9 mouse cellular contexts compared by ENCODE assay signal in the genomic region with DNA sequence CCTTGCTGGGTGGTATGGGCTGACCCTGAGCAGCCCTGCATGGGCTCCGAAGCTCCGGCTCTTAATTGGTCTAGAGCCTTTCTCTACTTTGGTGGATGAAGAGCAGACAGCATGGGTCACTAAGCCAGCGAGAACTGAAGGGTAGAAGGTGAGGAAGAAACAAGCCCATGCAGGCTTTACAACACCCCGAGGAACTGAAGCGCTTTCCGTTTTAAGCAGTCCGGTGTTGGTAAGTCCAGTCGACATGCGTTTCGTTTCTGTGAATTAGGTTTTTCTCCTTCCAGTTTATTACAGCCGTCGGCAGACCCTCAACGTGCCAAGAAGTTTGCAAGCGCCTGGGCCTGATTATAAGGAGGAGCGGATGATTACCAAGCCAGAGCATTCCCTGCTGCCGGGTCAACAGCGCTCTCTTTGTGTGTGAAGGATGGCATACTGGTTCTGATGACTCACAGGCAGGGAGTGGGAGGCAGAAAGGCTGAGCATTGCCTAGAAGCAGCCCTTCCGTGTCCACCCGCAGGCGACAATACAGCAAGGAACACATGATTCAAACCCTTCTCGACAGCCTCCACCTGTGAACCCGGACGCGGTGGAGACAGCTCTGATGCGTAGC. TPM values are rescaled to one million over a fixed set of nuclear protein-coding genes. Genes with fewer than 3 reads are reported as not detected.
DNase-seq lines count a peak whose midpoint lies in the region; ATAC-seq lines count a peak whose summit lies in the region.
"Had no signal": no experiment of that assay in that cellular context is flagged by ENCODE, and none has a peak within 500 bp of the region (broad histone marks: within the 10 kb centered on the region; RNA-seq: fewer than 3 reads in every experiment).

No protein-coding gene starts in this region.

- H3K36me3 ChIP-seq in forebrain, embryonic 11.5 days (ENCODE audit: control insufficient read depth, insufficient read depth, low read length) = no peaks in the 10 kb centered on the region
- H3K36me3 ChIP-seq: liver, embryonic 15.5 days had no signal

- no peak overlapping the region for H3K4me3 ChIP-seq in forebrain, embryonic 11.5 days (ENCODE audit: low read depth, low read length)
- H3K4me3 ChIP-seq: liver, embryonic 15.5 days had no signal

- no peak overlapping the region for H3K4me2 ChIP-seq in forebrain, embryonic 11.5 days (ENCODE audit: low read depth, low read length, severe bottlenecking)
- H3K4me2 ChIP-seq: liver, embryonic 15.5 days had no signal

- no peaks in the 10 kb centered on the region for H3K27me3 ChIP-seq in forebrain, embryonic 11.5 days (ENCODE audit: control insufficient read depth, insufficient read depth, low read length)
- H3K27me3 ChIP-seq: liver, embryonic 15.5 days had no signal

- WGBS in forebrain, embryonic 11.5 days = 85% methylated on average over 25 of the region's 25 CpGs

- ATAC-seq in forebrain, embryonic 11.5 days (replicated peaks; ENCODE audit: low FRiP score) = no peak

- H3K27ac ChIP-seq in forebrain, embryonic 11.5 days (ENCODE audit: low read depth, low read length) = no peak overlapping the region
- H3K27ac ChIP-seq: liver, embryonic 15.5 days had no signal

- H3K4me1 ChIP-seq in forebrain, embryonic 11.5 days (replicated peaks; ENCODE audit: control insufficient read depth, insufficient read depth, low read length) = no peaks in the 10 kb centered on the region

- H3K9ac ChIP-seq in forebrain, embryonic 11.5 days (ENCODE audit: low read length) = no peak overlapping the region
- H3K9ac ChIP-seq: liver, embryonic 15.5 days had no signal

- DNase-seq in adrenal gland, adult 2 months = peak; percentile 56
- DNase-seq in adrenal gland, postnatal 4 days (ENCODE audit: low spot score in 2 of 2) = no peak
- DNase-seq in right cerebral cortex, adult 18-20 months = peak; percentile 87
- no peak for DNase-seq in right cerebral cortex, postnatal 4 days
- peak; percentile 44 to 77 for DNase-seq in left cerebral cortex, adult 9 months (ENCODE audit: low spot score in 2 of 2)
- DNase-seq in right cerebral cortex, postnatal 10 days (ENCODE audit: low spot score in 2 of 2) = peak; percentile 50 to 67
- no peak for DNase-seq in thymus, postnatal 10 days (ENCODE audit: low spot score in 2 of 2)
- no peak for DNase-seq in forebrain, embryonic 11.5 days (ENCODE audit: low spot score)

- H3K9me3 ChIP-seq in forebrain, embryonic 11.5 days (ENCODE audit: control insufficient read depth, low read length) = no peaks in the 10 kb centered on the region
- H3K9me3 ChIP-seq: liver, embryonic 15.5 days had no signal

RNA-seq across cellular contexts. Expression of a gene that starts 40.3 kb away (rescaled TPM):
- total RNA-seq in adrenal gland, adult 2 months (2021) = 10 to 100 TPM; 28.5 to 40.7 TPM
- polyA plus RNA-seq in adrenal gland, adult 2 months (2012; rRNA removed) = 3.2 and 4.2 TPM in 2 replicates
- 10 to 100 TPM; 38.9 to 39.9 TPM for total RNA-seq in adrenal gland, postnatal 4 days (2021)
- 71.2 and 74.9 TPM in 2 replicates for polyA plus RNA-seq in forebrain, embryonic 11.5 days (2014; fragmentation: Nextera tagmentation; extraction: Ambion mirVana)

RNA-seq across cellular contexts. Expression of a gene that starts 40.4 kb away (rescaled TPM):
- total RNA-seq in adrenal gland, adult 2 months (2021) = 100 to 1,000 TPM; 128 to 135 TPM
- 5.1 and 7.5 TPM in 2 replicates for polyA plus RNA-seq in adrenal gland, adult 2 months (2012; rRNA removed)
- total RNA-seq in adrenal gland, postnatal 4 days (2021) = 100 to 1,000 TPM; 314 to 324 TPM
- polyA plus RNA-seq in forebrain, embryonic 11.5 days (2014; fragmentation: Nextera tagmentation; extraction: Ambion mirVana) = 1,921 and 2,020 TPM in 2 replicates

Comparison
In these comparisons a context has a peak if more than half of its experiments do, and no peak if none do; other contexts are left out.
1. DNase-seq: peak in adrenal gland, adult 2 months (single experiment), right cerebral cortex, adult 18-20 months (single experiment), left cerebral cortex, adult 9 months (2 of 2) and right cerebral cortex, postnatal 10 days (2 of 2); none in adrenal gland, postnatal 4 days (0 of 2), right cerebral cortex, postnatal 4 days (single experiment), thymus, postnatal 10 days (0 of 2) and forebrain, embryonic 11.5 days (single experiment).